Mouse (Mus musculus) CH12.LX (cell line): ENCODE measurements around the gene Foxs1. TPM values are rescaled to one million over a fixed set of nuclear protein-coding genes. Genes with fewer than 3 reads are reported as not detected.

Experiments
- DNase-seq: peaks from one replicate; pipeline ENCODE4 v3.0.0-alpha.2; 2013; ENCODE audit errors: extremely low read depth
- H3K27ac ChIP-seq: 2 replicates; pipeline ENCODE4 v1.5.1; 2012; ENCODE audit warnings: low read depth, mild to moderate bottlenecking, control low read depth, moderate library complexity; ENCODE audit not compliant: insufficient read depth
- H3K27me3 ChIP-seq: replicated peaks from 2 replicates; pipeline ENCODE3; 2012; ENCODE audit warnings: inconsistent platforms
- H3K36me3 ChIP-seq, 2 experiments: replicated peaks in 1 of 2; 2 replicates each; pipeline versions ENCODE3 to v1.6.1; 2012; ENCODE audit warnings: inconsistent platforms in 1 of 2, low read length in 1 of 2, mild to moderate bottlenecking in 1 of 2, mixed read lengths in 1 of 2, moderate library complexity in 1 of 2; ENCODE audit not compliant: control insufficient read depth in 1 of 2, insufficient read depth in 1 of 2
- H3K4me1 ChIP-seq, 2 experiments: 2 replicates each; pipeline ENCODE4 v1.6.1; 2012; ENCODE audit warnings: inconsistent platforms in 1 of 2, moderate library complexity in 1 of 2; ENCODE audit not compliant: insufficient read depth in 2 of 2, control insufficient read depth in 1 of 2
- H3K4me2 ChIP-seq: 2 replicates; pipeline ENCODE4 v1.6.1; 2012; ENCODE audit warnings: low read depth, mild to moderate bottlenecking, control low read depth; ENCODE audit not compliant: poor library complexity, insufficient read depth, severe bottlenecking
- H3K4me3 ChIP-seq, 3 experiments: fragments of 150-350 bp in 1 of 3; sonication (generic) in 1 of 3; replicated peaks in 1 of 3; 2 replicates each; pipeline versions ENCODE3 to v1.5.1; 2011 to 2012; ENCODE audit warnings: low read depth in 2 of 3, low read length in 2 of 3, mild to moderate bottlenecking in 2 of 3, moderate library complexity in 2 of 3, control low read depth in 1 of 3, improper control_type of control experiment in 1 of 3, inconsistent platforms in 1 of 3, mixed read lengths in 1 of 3; ENCODE audit not compliant: poor library complexity in 1 of 3
- H3K79me2 ChIP-seq: replicated peaks from 2 replicates; pipeline ENCODE4 v1.6.1; 2012; ENCODE audit warnings: mild to moderate bottlenecking, moderate library complexity; ENCODE audit not compliant: control insufficient read depth, poor library complexity, insufficient read depth, severe bottlenecking; ENCODE audit errors: extremely low read depth
- H3K9ac ChIP-seq: 2 replicates; pipeline ENCODE4 v1.6.1; 2012; ENCODE audit warnings: low read depth, mild to moderate bottlenecking, control low read depth, moderate library complexity; ENCODE audit not compliant: insufficient read depth
- H3K9me3 ChIP-seq: replicated peaks from 2 replicates; pipeline ENCODE3; 2012; ENCODE audit warnings: low read length, inconsistent platforms, mixed read lengths
- CHD1 ChIP-seq: IDR thresholded peaks from 2 replicates; pipeline ENCODE4 v1.6.1; 2012; ENCODE audit warnings: low read depth, low read length, improper control_type of control experiment, inconsistent platforms
- CHD2 ChIP-seq: IDR thresholded peaks from 2 replicates; pipeline ENCODE4 v1.6.1; 2011; ENCODE audit warnings: low read length, improper control_type of control experiment
- CTCF ChIP-seq, 2 experiments: IDR thresholded peaks in 1 of 2; conservative IDR thresholded peaks in 1 of 2; 2 replicates each; pipeline ENCODE4 v1.5.1; 2011 to 2012; ENCODE audit warnings: low read depth in 2 of 2, low read length in 2 of 2, improper control_type of control experiment in 1 of 2, inconsistent platforms in 1 of 2, mild to moderate bottlenecking in 1 of 2, moderate library complexity in 1 of 2
- ETS1 ChIP-seq: conservative IDR thresholded peaks from 2 replicates; pipeline ENCODE4 v1.6.1; 2012; ENCODE audit warnings: low read depth, mild to moderate bottlenecking, inconsistent platforms, low read length, improper control_type of control experiment, moderate library complexity
- IRF4 ChIP-seq: IDR thresholded peaks from 2 replicates; pipeline ENCODE4 v1.6.1; 2014; ENCODE audit warnings: low read depth, mild to moderate bottlenecking, inconsistent platforms, low read length, improper control_type of control experiment
- JUND ChIP-seq: conservative IDR thresholded peaks from 2 replicates; pipeline ENCODE4 v1.6.1; 2011; ENCODE audit warnings: low read depth, low read length, improper control_type of control experiment
- MAFK ChIP-seq: IDR thresholded peaks from 2 replicates; pipeline ENCODE4 v1.6.1; 2011; ENCODE audit warnings: low read length, improper control_type of control experiment; ENCODE audit not compliant: insufficient replicate concordance
- MAZ ChIP-seq: IDR thresholded peaks from 2 replicates; pipeline ENCODE4 v1.6.1; 2012; ENCODE audit warnings: low read depth, mild to moderate bottlenecking, inconsistent platforms, low read length, improper control_type of control experiment, moderate library complexity
- MEF2A ChIP-seq: IDR thresholded peaks from 2 replicates; pipeline ENCODE4 v1.6.1; 2014; ENCODE audit warnings: low read depth, mild to moderate bottlenecking, inconsistent platforms, low read length, improper control_type of control experiment, borderline replicate concordance
- MXI1 ChIP-seq: IDR thresholded peaks from 2 replicates; pipeline ENCODE4 v1.6.1; 2011; ENCODE audit warnings: mild to moderate bottlenecking, low read depth, low read length, improper control_type of control experiment
- NRF1 ChIP-seq: IDR thresholded peaks from 2 replicates; pipeline ENCODE4 v1.6.1; 2014; ENCODE audit warnings: low read depth, mild to moderate bottlenecking, inconsistent platforms, low read length, improper control_type of control experiment, moderate library complexity
- POLR2AphosphoS2 ChIP-seq: IDR thresholded peaks from 2 replicates; pipeline ENCODE4 v1.6.1; 2011; ENCODE audit warnings: low read depth, low read length, improper control_type of control experiment
- RCOR1 ChIP-seq: conservative IDR thresholded peaks from 2 replicates; pipeline ENCODE4 v1.6.1; 2012; ENCODE audit warnings: low read depth, mild to moderate bottlenecking, inconsistent platforms, low read length, improper control_type of control experiment
- SMC3 ChIP-seq: IDR thresholded peaks from 2 replicates; pipeline ENCODE4 v1.6.1; 2011; ENCODE audit warnings: low read depth, low read length, improper control_type of control experiment
- UBTF ChIP-seq: IDR thresholded peaks from 2 replicates; pipeline ENCODE4 v1.6.1; 2012; ENCODE audit warnings: low read depth, mild to moderate bottlenecking, inconsistent platforms, low read length, improper control_type of control experiment, moderate library complexity
- USF1 ChIP-seq: IDR thresholded peaks from 2 replicates; pipeline ENCODE4 v1.6.1; 2014; ENCODE audit warnings: low read depth, mild to moderate bottlenecking, inconsistent platforms, low read length, improper control_type of control experiment
- ZMIZ1 ChIP-seq: IDR thresholded peaks from 2 replicates; pipeline ENCODE4 v1.6.1; 2012; ENCODE audit warnings: low read depth, mild to moderate bottlenecking, inconsistent platforms, low read length, improper control_type of control experiment
- ZNF384 ChIP-seq: IDR thresholded peaks from 2 replicates; pipeline ENCODE4 v1.6.1; 2012; ENCODE audit warnings: low read depth, low read length, improper control_type of control experiment, inconsistent platforms
- dilution Hi-C: fragments of 300-500 bp; cut with MboI; formaldehyde crosslinking; loops from 2 replicates; pipeline ENCODE4 v1.14.3; 2020; ENCODE audit warnings: low sequenced_read_pairs; ENCODE audit not compliant: extremely low pct_unique_long_range_greater_than_20kb, extremely low pct_ligation_motif_present
- in situ Hi-C: fragments of 300-500 bp; cut with MboI; formaldehyde crosslinking; loops from 3 replicates; pipeline ENCODE4 v1.14.3; 2019; ENCODE audit warnings: low sequenced_read_pairs, low pct_ligation_motif_present, low pct_unique_long_range_greater_than_20kb, mixed read lengths
- polyA plus RNA-seq: library from polyadenylated mRNA; unstranded; fragments of >175 nt; gene quantifications from 2 replicates; pipeline ENCODE4 v1.2.1, GENCODE M21; 2012; ENCODE audit warnings: low read depth; ENCODE audit not compliant: insufficient read length
- total RNA-seq, 2 experiments: library from RNA; depleted of rRNA; stranded (reverse); fragments of 300-350 nt in 1 of 2; fragments of >200 nt in 1 of 2; gene quantifications; 2 replicates each; pipeline ENCODE4 v1.2.3; 2012 to 2014

Foxs1 gene
- total and polyA plus RNA-seq, 3 experiments: 6.1 to 9.5 (median 9.1) TPM

GRCm38 (mm10) chr2:152930276-152930675 is 2.7 kb downstream of the Foxs1 start:
- Histone ChIP-seq H3K9me3 (no peaks in the 10 kb centered on the region), H3K4me1 (peaks cover 11 to 86% of the 10 kb centered on the region in 2 experiments), H3K79me2 (no peaks in the 10 kb centered on the region), H3K4me2 (no peak overlapping the region), H3K9ac (no peak overlapping the region), H3K27me3 (peaks cover 13% of the 10 kb centered on the region), H3K36me3 (no peaks in the 10 kb centered on the region), H3K4me3 (peak overlapping the region in 1 of 3 experiments; percentile 57), H3K27ac (no peak overlapping the region)
- no peak for DNase-seq
- in situ Hi-C loops (no loop called here), dilution Hi-C loops (no loop called here)
- TF ChIP-seq MEF2A (no peak), CHD1 (no peak), IRF4 (no peak)

- Histone ChIP-seq H3K9me3 (no peaks in the 10 kb centered on the region), H3K36me3 (no peaks in the 10 kb centered on the region), H3K9ac (no peak overlapping the region), H3K27ac (no peak overlapping the region), H3K4me2 (no peak overlapping the region), H3K27me3 (peaks cover 9% of the 10 kb centered on the region), H3K79me2 (no peaks in the 10 kb centered on the region), H3K4me3 (no peak overlapping the region), H3K4me1 (peaks cover 13 to 96% of the 10 kb centered on the region in 2 experiments)
- TF ChIP-seq MAFK: no peak
- no peak for TF ChIP-seq CTCF (conservative IDR thresholded peaks at IDR 0.05 in 1 of 2, IDR thresholded peaks at IDR 0.05 in 1 of 2; ENCODE audit: low read depth in 2 of 2, low read length in 2 of 2)
- no peak for TF ChIP-seq CHD2
- no peak for TF ChIP-seq UBTF
- no peak for TF ChIP-seq NRF1
- TF ChIP-seq ZMIZ1: no peak
- no peak for TF ChIP-seq JUND
- TF ChIP-seq ETS1: no peak
- dilution Hi-C loops (no loop called here), in situ Hi-C loops (no loop called here)
- no peak for DNase-seq
These were observed 4.0 kb downstream of the Foxs1 start for GRCm38 (mm10) chr2:152928988-152929370.

GRCm38 (mm10) chr2:152928219-152928987 is 4.6 kb downstream of the Foxs1 start:
- in situ Hi-C loops: no loop called here
- Histone ChIP-seq H3K9ac (no peak overlapping the region), H3K36me3 (no peaks in the 10 kb centered on the region), H3K79me2 (no peaks in the 10 kb centered on the region), H3K27me3 (peaks cover 7% of the 10 kb centered on the region), H3K9me3 (no peaks in the 10 kb centered on the region), H3K4me1 (peaks cover 14 to 96% of the 10 kb centered on the region in 2 experiments), H3K4me3 (no peak overlapping the region), H3K27ac (no peak overlapping the region), H3K4me2 (no peak overlapping the region)
- TF ChIP-seq MEF2A: no peak
- no peak for TF ChIP-seq MAZ
- TF ChIP-seq SMC3: no peak
- TF ChIP-seq USF1: no peak
- no peak for TF ChIP-seq POLR2AphosphoS2
- TF ChIP-seq RCOR1: no peak
- TF ChIP-seq MXI1: no peak
- no peak for TF ChIP-seq ZNF384
- dilution Hi-C loops: no loop called here
- DNase-seq: no peak
